Mouse (Mus musculus): ENCODE data around the gene Epha1. TPM values are rescaled to one million over a fixed set of nuclear protein-coding genes. Genes with fewer than 3 reads are reported as not detected.

The Epha1 gene
- total RNA-seq, 2 experiments from 2014 or later, result 0.26 to 0.31 TPM

- DNase-seq (ENCODE audit: low spot score), result no peak
- intact Hi-C loops (cut with DNase I), result no loop called here
These were observed 42.1 kb downstream of the Epha1 start for GRCm38 (mm10) chr6:42330946-42331345.

- intact Hi-C loops (cut with DNase I), result no loop called here
- DNase-seq (ENCODE audit: low spot score), result no peak
These were observed 42.9 kb downstream of the Epha1 start for GRCm38 (mm10) chr6:42330216-42330615.

GRCm38 (mm10) chr6:42328757-42329156, 44.3 kb downstream of the Epha1 start:
- intact Hi-C loops (cut with DNase I), result loop anchor here (5.0 to 10.0 kb wide), 2 partner anchors 101 to 564 kb away; no protein-coding TSS in a partner anchor
- DNase-seq (ENCODE audit: low spot score), result no peak

DNA sequence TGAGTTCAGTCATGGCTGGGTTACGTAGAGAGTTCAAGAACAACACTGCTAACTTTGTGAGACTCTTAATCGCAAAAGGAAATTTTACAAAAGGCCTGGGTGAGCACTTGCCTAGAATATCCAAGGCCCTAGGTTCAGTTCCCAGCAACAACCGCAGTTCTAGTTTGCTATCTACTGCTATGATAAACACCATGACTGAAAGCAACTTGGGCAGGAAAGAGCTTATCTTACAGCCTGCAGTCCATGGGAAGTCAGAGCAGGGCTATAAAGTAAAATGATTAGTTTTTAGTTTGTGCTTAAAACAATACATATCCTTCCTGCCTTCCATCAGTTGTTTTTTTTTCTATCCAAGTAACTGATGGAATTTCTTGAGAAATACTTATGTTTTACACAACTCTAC, 46.6 kb downstream of the Epha1 start:
- intact Hi-C loops (cut with DNase I), result loop anchor here (5.0 to 10.0 kb wide), 2 partner anchors 99 to 562 kb away; no protein-coding TSS in a partner anchor
- DNase-seq (ENCODE audit: low spot score), result no peak

DNA sequence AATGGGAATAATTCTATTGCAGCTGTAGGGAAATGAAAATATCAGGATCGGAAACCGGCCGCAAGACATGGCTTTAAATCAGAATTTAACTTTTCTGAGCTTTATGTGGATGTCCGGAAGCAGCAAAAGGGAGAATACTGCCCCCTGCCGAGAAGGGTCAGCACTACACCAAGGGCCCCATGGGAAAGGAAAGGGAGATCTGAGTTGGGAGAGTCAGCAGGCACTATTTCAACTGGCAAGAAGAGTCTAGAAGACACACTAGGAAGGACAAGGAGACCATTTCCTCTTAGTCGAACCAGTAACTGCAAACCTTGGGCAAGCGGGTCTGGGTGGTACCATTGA, 47.8 kb downstream of the Epha1 start:
- intact Hi-C loops (cut with DNase I), result loop anchor here (5.0 to 10.0 kb wide), 2 partner anchors 98 to 560 kb away; no protein-coding TSS in a partner anchor
- DNase-seq (ENCODE audit: low spot score), result peak; percentile 63

GRCm38 (mm10) chr6:42324482-42325267, 48.4 kb downstream of the Epha1 start, which contains the start of gene Fam131b:
Fam131b (minus strand) TSS chr6:42324643.
- peak; percentile 23 for DNase-seq (ENCODE audit: low spot score)
- intact Hi-C loops (cut with DNase I), result loop anchor here (5.0 to 10.0 kb wide), 3 partner anchors 57 to 560 kb away; no protein-coding TSS in a partner anchor

- DNase-seq (ENCODE audit: low spot score), result no peak
- intact Hi-C loops (cut with DNase I), result loop anchor here (5.0 to 10.0 kb wide), 2 partner anchors 57 to 559 kb away; no protein-coding TSS in a partner anchor
These were observed 49.0 kb downstream of the Epha1 start for GRCm38 (mm10) chr6:42324067-42324481.

DNA sequence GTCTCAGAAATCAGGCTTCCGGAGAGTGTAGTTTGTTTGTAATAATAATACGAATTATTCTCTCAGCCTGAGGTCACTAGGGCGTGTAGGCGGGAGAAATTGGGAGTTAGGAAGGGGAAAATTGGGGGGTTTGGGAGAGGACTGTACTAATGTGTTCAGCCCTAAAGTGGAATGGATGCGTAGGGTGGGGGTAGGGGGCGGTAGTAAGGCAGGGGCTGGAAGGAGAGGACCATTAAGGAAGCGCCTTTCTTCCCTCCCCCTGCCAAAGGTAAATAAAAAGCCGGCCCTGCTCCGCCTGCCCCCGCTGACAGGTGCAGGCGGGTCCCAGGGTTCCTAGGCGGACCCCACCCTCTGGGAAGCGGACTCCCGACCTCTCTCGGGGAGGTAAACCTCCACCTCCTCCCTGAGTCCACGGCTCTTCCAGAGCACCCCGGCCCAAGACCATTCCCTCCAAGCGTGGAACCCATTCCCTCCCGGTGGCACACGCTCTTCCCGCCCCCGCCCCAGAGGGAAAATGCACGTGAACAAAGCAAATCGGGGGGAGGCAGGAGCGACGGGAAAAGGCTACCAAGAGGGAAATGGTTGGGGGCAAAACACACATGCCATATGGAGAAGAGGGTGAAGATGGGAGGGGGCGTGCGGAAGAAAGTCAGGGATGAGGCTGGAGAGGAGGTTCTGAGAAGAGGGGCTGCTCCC, 49.5 kb downstream of the Epha1 start:
- DNase-seq (ENCODE audit: low spot score), result no peak
- intact Hi-C loops (cut with DNase I), result loop anchor here (5.0 to 10.0 kb wide), 2 partner anchors 56 to 559 kb away; no protein-coding TSS in a partner anchor

DNA sequence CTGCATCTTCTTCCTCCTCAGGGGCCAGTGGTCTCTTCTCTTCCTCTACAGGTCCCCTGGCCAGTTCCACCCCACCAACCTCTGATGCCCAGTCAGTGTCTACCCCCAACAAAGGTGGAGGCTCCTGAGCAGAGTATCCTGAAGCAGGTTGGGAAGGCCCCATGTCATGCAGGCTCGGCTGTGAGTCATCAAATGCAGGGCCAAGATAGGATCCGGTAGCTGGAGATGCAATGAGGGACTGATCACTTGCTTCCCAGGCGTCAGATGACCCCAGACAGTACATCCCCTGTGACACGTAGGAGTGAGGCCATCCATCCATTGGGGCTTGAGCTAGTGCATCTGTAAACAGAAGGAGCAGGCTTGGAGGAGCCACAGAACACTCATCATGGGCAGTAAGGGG, 54.8 kb downstream of the Epha1 start:
- no peak for DNase-seq (ENCODE audit: low spot score)
- intact Hi-C loops (cut with DNase I), result no loop called here

- intact Hi-C loops (cut with DNase I), result no loop called here
These were observed 62.5 kb downstream of the Epha1 start for GRCm38 (mm10) chr6:42310427-42311053.

DNA sequence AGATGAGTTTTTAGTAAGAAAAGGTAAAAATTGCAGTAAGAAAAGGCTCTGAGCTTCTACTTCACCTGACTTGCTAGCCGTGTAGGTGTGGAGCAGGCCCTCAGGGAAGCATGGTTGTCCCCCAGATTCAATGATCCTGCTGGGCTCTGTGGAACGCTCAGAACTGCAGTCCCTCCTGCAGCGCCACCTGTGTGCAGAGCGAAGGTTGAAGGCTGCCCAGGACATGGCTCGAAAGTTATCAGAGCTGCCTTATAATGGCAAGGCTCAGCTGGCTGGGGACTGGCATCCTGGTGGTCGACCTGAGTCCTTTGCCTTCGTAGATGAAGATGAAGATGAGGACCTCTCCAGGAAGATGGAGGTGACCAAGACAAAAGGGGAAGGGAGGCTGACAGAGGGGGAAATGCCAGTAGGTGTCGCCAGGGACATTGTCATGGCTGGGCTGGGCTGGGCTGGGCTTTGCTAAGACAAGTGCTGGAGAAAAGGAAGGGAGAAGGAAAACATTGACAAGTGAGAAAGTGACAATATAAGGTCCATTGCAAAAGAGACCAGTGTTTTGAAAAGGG, 63.2 kb downstream of the Epha1 start:
- DNase-seq (ENCODE audit: low spot score), result no peak

More at GRCm38 (mm10) chr6:42310427-42311053, 62.5 kb downstream of the Epha1 start:
- no peak for DNase-seq (ENCODE audit: low spot score)

More for the DNA sequence above, 63.2 kb downstream of the Epha1 start:
- intact Hi-C loops (cut with DNase I), result no loop called here

Other genes with a start within 250 kb of the Epha1 start
- not detected for gene Tas2r139, start 232.3 kb downstream of the Epha1 start, total RNA-seq (2021)
- gene Tas2r144, start 157.9 kb downstream of the Epha1 start, total RNA-seq (2021), result not detected
- 100 to 1,000 TPM; 119 to 129 TPM for gene Gstk1, start 127.3 kb downstream of the Epha1 start, total RNA-seq (2021)
- under 1 TPM in 1 of 2 experiments, not detected in 1; 0.29 TPM for gene Tmem139, start 111.3 kb downstream of the Epha1 start, total RNA-seq (2021)
- gene Casp2, start 108.3 kb downstream of the Epha1 start, total RNA-seq (2021), result 10 to 100 TPM; 10.5 to 11.7 TPM
- 1 to 10 TPM; 4.3 to 4.9 TPM for gene Clcn1, start 86.6 kb downstream of the Epha1 start, total RNA-seq (2021)
- gene Fam131b, start 48.6 kb downstream of the Epha1 start, total RNA-seq (2021), result 1 to 10 TPM in 1 of 2 experiments, under 1 TPM in 1; 0.59 to 1.1 TPM
- 10 to 100 TPM; 57.1 to 59.8 TPM for gene Zyx, start 23.6 kb downstream of the Epha1 start, total RNA-seq (2021)
- gene Tas2r143, start 27.0 kb upstream of the Epha1 start, total RNA-seq (2021), result under 1 TPM in 1 of 2 experiments, not detected in 1; 0.39 TPM
- gene Tas2r135, start 32.2 kb upstream of the Epha1 start, total RNA-seq (2021), result not detected
- not detected for gene Tas2r126, start 61.3 kb upstream of the Epha1 start, total RNA-seq (2021)
- not detected for gene Olfr458, start 91.9 kb upstream of the Epha1 start, total RNA-seq (2021)
- not detected for gene Olfr457, start 103.1 kb upstream of the Epha1 start, total RNA-seq (2021)
- not detected for gene Olfr456, start 113.9 kb upstream of the Epha1 start, total RNA-seq (2021)
- not detected for gene Olfr455, start 174.3 kb upstream of the Epha1 start, total RNA-seq (2021)
- not detected for gene Tcaf3, start 224.4 kb upstream of the Epha1 start, total RNA-seq (2021)

Data from heart, postnatal 25 days (tissue).